Mouse (Mus musculus) adrenal gland, adult 10 weeks (tissue): ENCODE measurements around the gene Zfp667. TPM values are rescaled to one million over a fixed set of nuclear protein-coding genes. Genes with fewer than 3 reads are reported as not detected.

ENCODE experiments used
- polyA plus RNA-seq: library from polyadenylated mRNA; stranded (reverse); fragments of 350-450 nt; fragmentation: Illumina TruSeq; extraction: RNeasy Lipid Tissue Mini Kit (QIAGEN cat#74804); gene quantifications from one replicate; pipeline ENCODE4 v1.2.3, GENCODE M21; 2014; ENCODE audit warnings: low read depth, low replicate concordance

Gene Zfp667
- polyA plus RNA-seq: 23.6 TPM

GRCm38 (mm10) chr7:6285842-6286705 is at the start of gene Zfp667:
TSS of gene Zfp667 (plus strand) at chr7:6286579.

GRCm38 (mm10) chr7:6252410-6252809 is 34.0 kb upstream of the Zfp667 start, which contains the start of gene Epp13:
TSS of gene Epp13 (plus strand) at chr7:6252710.

GRCm38 (mm10) chr7:6331233-6331956 is 45.0 kb downstream of the Zfp667 start, which contains the start of gene Zfp583:
TSS of gene Zfp583 (minus strand) at chr7:6331285.

GRCm38 (mm10) chr7:6343501-6344071 is 57.2 kb downstream of the Zfp667 start, which contains the start of gene Gm3854:
TSS of gene Gm3854 (plus strand) at chr7:6343759.

Other genes starting within 250 kb of the Zfp667 start
- gene Nlrp4c, start 241.4 kb upstream of the Zfp667 start, polyA plus RNA-seq: not detected
- gene Zfp787, start 130.6 kb upstream of the Zfp667 start, polyA plus RNA-seq: 5.1 TPM
- 7.1 TPM for gene Zfp444, start 114.4 kb upstream of the Zfp667 start, polyA plus RNA-seq
- not detected for gene Galp, start 89.5 kb upstream of the Zfp667 start, polyA plus RNA-seq
- not detected for gene Zscan5b, start 64.3 kb upstream of the Zfp667 start, polyA plus RNA-seq
- not detected for gene Epp13, start 33.9 kb upstream of the Zfp667 start, polyA plus RNA-seq
- 10.8 TPM for gene Zfp583, start 44.7 kb downstream of the Zfp667 start, polyA plus RNA-seq
- gene Gm3854, start 57.2 kb downstream of the Zfp667 start, polyA plus RNA-seq: 0.17 TPM
- gene Zfp78, start 76.7 kb downstream of the Zfp667 start, polyA plus RNA-seq: 5.9 TPM
- 10.3 TPM for gene Zfp28, start 96.7 kb downstream of the Zfp667 start, polyA plus RNA-seq
- gene Smim17, start 112.1 kb downstream of the Zfp667 start, polyA plus RNA-seq: 0.41 TPM
- not detected for gene Gm20715, start 123.7 kb downstream of the Zfp667 start, polyA plus RNA-seq
- gene Olfr1344, start 152.1 kb downstream of the Zfp667 start, polyA plus RNA-seq: not detected
- not detected for gene Olfr1336, start 169.6 kb downstream of the Zfp667 start, polyA plus RNA-seq
- not detected for gene Olfr1346, start 180.5 kb downstream of the Zfp667 start, polyA plus RNA-seq
- not detected for gene Olfr5, start 200.4 kb downstream of the Zfp667 start, polyA plus RNA-seq
- not detected for gene Olfr1347, start 213.2 kb downstream of the Zfp667 start, polyA plus RNA-seq
- not detected for gene Olfr1348, start 222.2 kb downstream of the Zfp667 start, polyA plus RNA-seq
- not detected for gene Olfr1349, start 236.4 kb downstream of the Zfp667 start, polyA plus RNA-seq